Comparison of ENCODE assay signal across 21 mouse cellular contexts in genomic region chr9:120158047-120158446, GRCm38 (mm10). TPM values are rescaled to one million over a fixed set of nuclear protein-coding genes. Genes with fewer than 3 reads are reported as not detected.
DNase-seq lines count a peak whose midpoint lies in the region; ATAC-seq and TF ChIP-seq lines count a peak whose summit lies in the region.
"Had no signal": no experiment of that assay in that cellular context is flagged by ENCODE, and none has a peak within 500 bp of the region (broad histone marks: within the 10 kb centered on the region; RNA-seq: fewer than 3 reads in every experiment).

No protein-coding gene starts in this region.

- 40% methylated on average over 4 of the region's 4 CpGs for WGBS in hindbrain, embryonic 14.5 days
- WGBS in hindbrain, postnatal 0 days, result 43% methylated on average over 4 of the region's 4 CpGs
- WGBS in intestine, embryonic 15.5 days, result 27% methylated on average over 4 of the region's 4 CpGs

- intact Hi-C loops in gastrocnemius, adult 2 months (cut with DNase I), result no loop called here

- H3K27ac ChIP-seq in hindbrain, embryonic 14.5 days, result peak overlapping the region; percentile 28; the same call in 1 of the 2 replicates
- H3K27ac ChIP-seq in hindbrain, postnatal 0 days, result no peak overlapping the region
- no peak overlapping the region for H3K27ac ChIP-seq in intestine, embryonic 15.5 days
- H3K27ac ChIP-seq in gastrocnemius, adult 2 months, result no peak overlapping the region
- H3K27ac ChIP-seq: embryonic facial prominence, embryonic 15.5 days; macrophage had no signal

- H3K36me3 ChIP-seq in hindbrain, embryonic 14.5 days (replicated peaks; ENCODE audit: control insufficient read depth, insufficient read depth), result no peaks in the 10 kb centered on the region
- H3K36me3 ChIP-seq in hindbrain, postnatal 0 days (ENCODE audit: insufficient read depth, low read length), result no peaks in the 10 kb centered on the region
- H3K36me3 ChIP-seq in intestine, embryonic 15.5 days, result no peaks in the 10 kb centered on the region
- H3K36me3 ChIP-seq: embryonic facial prominence, embryonic 15.5 days; heart, embryonic 12.5 days had no signal

- no peak overlapping the region for H3K4me3 ChIP-seq in hindbrain, embryonic 14.5 days (replicated peaks; ENCODE audit: low read length)
- H3K4me3 ChIP-seq in hindbrain, postnatal 0 days (ENCODE audit: low read length), result no peak overlapping the region
- no peak overlapping the region for H3K4me3 ChIP-seq in intestine, embryonic 15.5 days (replicated peaks)
- no peak overlapping the region for H3K4me3 ChIP-seq in gastrocnemius, adult 2 months
- H3K4me3 ChIP-seq: embryonic facial prominence, embryonic 15.5 days; heart, embryonic 12.5 days had no signal

- no peaks in the 10 kb centered on the region; the same call in 1 of the 2 replicates for H3K4me1 ChIP-seq in hindbrain, embryonic 14.5 days (replicated peaks; ENCODE audit: control insufficient read depth, insufficient read depth, low read length)
- no peaks in the 10 kb centered on the region for H3K4me1 ChIP-seq in hindbrain, postnatal 0 days (ENCODE audit: insufficient read depth, low read length)
- H3K4me1 ChIP-seq in intestine, embryonic 15.5 days (replicated peaks), result no peaks in the 10 kb centered on the region
- H3K4me1 ChIP-seq: embryonic facial prominence, embryonic 15.5 days; heart, embryonic 12.5 days had no signal

- no peaks in the 10 kb centered on the region for H3K9me3 ChIP-seq in hindbrain, embryonic 14.5 days (ENCODE audit: control insufficient read depth, low read length)
- no peaks in the 10 kb centered on the region for H3K9me3 ChIP-seq in hindbrain, postnatal 0 days (ENCODE audit: low read length)
- H3K9me3 ChIP-seq in intestine, embryonic 15.5 days, result no peaks in the 10 kb centered on the region
- H3K9me3 ChIP-seq: embryonic facial prominence, embryonic 15.5 days; heart, embryonic 12.5 days had no signal

- no peak overlapping the region for H3K4me2 ChIP-seq in hindbrain, embryonic 14.5 days (replicated peaks)
- H3K4me2 ChIP-seq in hindbrain, postnatal 0 days (ENCODE audit: low read depth, low read length), result no peak overlapping the region
- no peak overlapping the region for H3K4me2 ChIP-seq in intestine, embryonic 15.5 days (replicated peaks)
- H3K4me2 ChIP-seq: embryonic facial prominence, embryonic 15.5 days; heart, embryonic 12.5 days had no signal

- TF ChIP-seq CTCF in hindbrain, postnatal 0 days (IDR thresholded peaks at IDR 0.05; ENCODE audit: low read depth), result no peak
- no peak for TF ChIP-seq CTCF in gastrocnemius, adult 2 months (IDR thresholded peaks at IDR 0.05)

- ATAC-seq in hindbrain, embryonic 14.5 days (ENCODE audit: low FRiP score), result no peak
- no peak for ATAC-seq in hindbrain, postnatal 0 days
- ATAC-seq in intestine, embryonic 15.5 days, result peak; percentile 91
- ATAC-seq in megakaryocyte, adult 5-6 weeks (ENCODE audit: poor library complexity, severe bottlenecking), result 0 out of 2 replicates have a peak, but pooled peaks have one; percentile 45
- ATAC-seq: forebrain, embryonic 14.5 days had no signal

- no peaks in the 10 kb centered on the region for H3K27me3 ChIP-seq in hindbrain, embryonic 14.5 days (ENCODE audit: control insufficient read depth, insufficient read depth, low read length)
- no peaks in the 10 kb centered on the region for H3K27me3 ChIP-seq in hindbrain, postnatal 0 days (ENCODE audit: insufficient read depth, low read length)
- no peaks in the 10 kb centered on the region for H3K27me3 ChIP-seq in intestine, embryonic 15.5 days (replicated peaks)
- H3K27me3 ChIP-seq: embryonic facial prominence, embryonic 15.5 days; heart, embryonic 12.5 days had no signal

- DNase-seq in hindbrain, embryonic 14.5 days (ENCODE audit: low spot score), result no peak
- DNase-seq in hindbrain, postnatal 0 days (ENCODE audit: low spot score), result no peak
- DNase-seq in CD4-positive helper T cell, adult 2 months (ENCODE audit: low read depth, low spot score), result peak; percentile 32
- no peak for DNase-seq in cerebellum, postnatal 10 days
- no peak for DNase-seq in layer of hippocampus, adult 9-11 months
- DNase-seq in gastrocnemius, adult 2 months, result no peak
- DNase-seq: B cell, adult 2 months; cerebellum, adult 9-10 months; gastrocnemius, postnatal 14 days; kidney, postnatal 25 days; spleen, adult 18-20 months; thymus, adult 18-20 months had no signal

- no peak overlapping the region for H3K9ac ChIP-seq in hindbrain, embryonic 14.5 days
- H3K9ac ChIP-seq in hindbrain, postnatal 0 days (replicated peaks; ENCODE audit: low read length), result no peak overlapping the region
- no peak overlapping the region for H3K9ac ChIP-seq in intestine, embryonic 15.5 days
- H3K9ac ChIP-seq: embryonic facial prominence, embryonic 15.5 days; heart, embryonic 12.5 days had no signal

RNA-seq across cellular contexts. Expression of gene Mobp, which starts 8.5 kb away (rescaled TPM):
- 0.08 and 0.15 TPM in 2 replicates for polyA plus RNA-seq in hindbrain, embryonic 14.5 days (2014; fragmentation: Nextera tagmentation; extraction: Ambion mirVana)
- total RNA-seq in hindbrain, postnatal 0 days (2014; rRNA removed), result 13.4 and 16.7 TPM in 2 replicates
- 6.8 and 11.1 TPM in 2 replicates for polyA plus RNA-seq in hindbrain, postnatal 0 days (2015; fragmentation: Nextera tagmentation; extraction: Ambion mirVana)
- 0.11 and 0.14 TPM in 2 replicates for polyA plus RNA-seq in intestine, embryonic 15.5 days (2015; fragmentation: Nextera tagmentation; extraction: Ambion mirVana)
- not detected in 2 replicates for total RNA-seq in megakaryocyte, adult 5-6 weeks (2015)
- total RNA-seq in megakaryocyte, adult 5-6 weeks (2017), result not detected in 2 replicates
- total RNA-seq in gastrocnemius, adult 2 months (2021), result not detected
- polyA plus RNA-seq: heart, embryonic 12.5 days; hindbrain, embryonic 11.5 days; limb, embryonic 14.5 days; macrophage; neural tube, embryonic 11.5 days had no signal

RNA-seq across cellular contexts. Expression of gene Rpsa, which starts 30.6 kb away (rescaled TPM):
- 1,110 and 1,180 TPM in 2 replicates for polyA plus RNA-seq in hindbrain, embryonic 14.5 days (2014; fragmentation: Nextera tagmentation; extraction: Ambion mirVana)
- 1,033 and 1,545 TPM in 2 replicates for total RNA-seq in hindbrain, postnatal 0 days (2014; rRNA removed)
- polyA plus RNA-seq in hindbrain, postnatal 0 days (2015; fragmentation: Nextera tagmentation; extraction: Ambion mirVana), result 868 and 912 TPM in 2 replicates
- polyA plus RNA-seq in intestine, embryonic 15.5 days (2015; fragmentation: Nextera tagmentation; extraction: Ambion mirVana), result 1,311 and 1,452 TPM in 2 replicates
- 2,172 and 2,241 TPM in 2 replicates for total RNA-seq in megakaryocyte, adult 5-6 weeks (2015)
- total RNA-seq in megakaryocyte, adult 5-6 weeks (2017), result 3,573 and 3,619 TPM in 2 replicates
- total RNA-seq in gastrocnemius, adult 2 months (2021), result 100 to 1,000 TPM; 395 to 503 TPM

RNA-seq across cellular contexts. Expression of gene Slc25a38, which starts 47.9 kb away (rescaled TPM):
- 38.3 and 43.0 TPM in 2 replicates for polyA plus RNA-seq in hindbrain, embryonic 14.5 days (2014; fragmentation: Nextera tagmentation; extraction: Ambion mirVana)
- total RNA-seq in hindbrain, postnatal 0 days (2014; rRNA removed), result 50.3 and 64.0 TPM in 2 replicates
- 37.1 and 39.8 TPM in 2 replicates for polyA plus RNA-seq in hindbrain, postnatal 0 days (2015; fragmentation: Nextera tagmentation; extraction: Ambion mirVana)
- polyA plus RNA-seq in intestine, embryonic 15.5 days (2015; fragmentation: Nextera tagmentation; extraction: Ambion mirVana), result 25.2 and 30.2 TPM in 2 replicates
- total RNA-seq in megakaryocyte, adult 5-6 weeks (2015), result 19.1 and 21.9 TPM in 2 replicates
- 26.6 and 32.4 TPM in 2 replicates for total RNA-seq in megakaryocyte, adult 5-6 weeks (2017)
- total RNA-seq in gastrocnemius, adult 2 months (2021), result 10 to 100 TPM; 10.4 to 12.1 TPM

Comparison
In these comparisons a context has a peak if more than half of its experiments do, and no peak if none do; other contexts are left out.
1. ATAC-seq: peak in intestine, embryonic 15.5 days (single experiment) and megakaryocyte, adult 5-6 weeks (single experiment); none in hindbrain, embryonic 14.5 days (single experiment) and hindbrain, postnatal 0 days (single experiment).
2. RNA of gene Mobp, which starts 8.5 kb away (total RNA-seq): 13.4 to 16.7 TPM in hindbrain, postnatal 0 days; not detected in gastrocnemius, adult 2 months and not detected in megakaryocyte, adult 5-6 weeks; every median in the first group is over 10 times any median in the second.